Mouse (Mus musculus): ENCODE measurements around the gene Atcay. TPM values are rescaled to one million over a fixed set of nuclear protein-coding genes. Genes with fewer than 3 reads are reported as not detected.

The Atcay gene
- total and polyA plus RNA-seq, 3 experiments: 0.06 to 0.08 TPM; not detected in 1

DNA sequence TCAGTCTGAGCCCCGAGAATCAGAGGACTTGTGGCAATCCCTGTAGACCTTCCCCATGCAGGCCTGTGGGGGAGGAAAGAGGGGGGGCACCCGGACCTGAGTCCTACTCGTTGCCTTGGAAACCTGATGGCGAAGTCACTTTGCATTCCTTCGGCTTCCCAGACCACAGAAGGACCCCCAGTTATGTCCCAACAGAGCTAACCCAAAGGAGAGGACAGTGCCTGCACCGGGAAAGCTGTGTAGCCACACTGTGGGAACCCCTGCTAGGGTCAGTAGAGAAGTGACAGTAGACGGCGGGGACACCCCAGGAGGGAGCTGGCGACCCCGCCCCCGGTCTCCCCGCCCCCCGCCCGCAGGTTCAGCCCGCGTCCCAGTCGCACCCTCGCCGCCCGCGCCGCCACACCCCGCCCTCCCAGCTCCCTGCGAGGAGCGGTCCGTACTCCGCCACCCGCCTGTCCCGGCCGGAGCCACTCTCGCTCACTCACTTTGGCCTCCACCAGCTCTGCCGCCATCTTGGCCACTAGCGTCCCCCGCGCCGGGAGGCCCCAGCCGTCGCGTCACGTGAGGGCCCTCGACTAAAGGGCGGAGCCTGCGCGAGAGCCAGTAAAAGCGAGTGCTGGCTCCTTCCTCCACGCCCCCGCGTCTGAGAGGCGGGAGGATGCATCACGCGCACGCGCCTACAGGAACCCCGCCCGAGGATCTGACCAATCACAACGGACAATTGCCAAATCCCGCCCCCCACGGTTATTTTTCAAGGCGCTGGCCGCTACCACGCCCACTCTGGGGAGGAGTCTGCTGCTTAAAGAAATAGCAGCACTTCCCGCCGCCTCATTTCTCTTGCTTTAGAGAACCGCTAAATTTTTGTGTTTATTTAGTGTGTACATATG lies 63.2 kb downstream of the Atcay start, which contains the start of gene Pias4 (continued):
- peak; percentile 97 for TF ChIP-seq TCF12 (IDR thresholded peaks at IDR 0.05; ENCODE audit: low read depth, low read length)
- peak; percentile 91 for TF ChIP-seq TBP (conservative IDR thresholded peaks at IDR 0.05; ENCODE audit: low read depth, low read length)
- peak; percentile 47; the same call in 1 of the 2 replicates for TF ChIP-seq NELFE (IDR thresholded peaks at IDR 0.05; ENCODE audit: low read depth, low read length)

DNA sequence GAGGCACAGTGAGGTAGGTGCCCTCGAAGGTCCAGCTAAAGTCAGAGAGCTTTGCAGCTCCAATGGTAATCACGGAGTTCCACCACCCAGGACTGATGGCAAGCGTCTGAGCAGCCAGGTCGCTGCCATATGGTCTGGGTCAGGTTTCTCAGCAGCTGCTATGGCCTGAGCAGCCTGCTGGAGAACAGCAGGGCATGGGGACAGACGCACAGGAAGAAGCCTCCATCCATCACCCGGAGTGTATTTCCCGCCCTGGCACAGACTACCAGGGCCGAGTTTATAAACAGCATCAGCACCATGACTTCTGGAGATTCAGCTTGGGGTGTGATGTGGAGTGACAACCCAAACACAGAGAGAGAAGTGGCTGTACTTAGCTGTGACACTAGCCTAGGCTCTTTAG lies 65.5 kb downstream of the Atcay start:
- H3K9ac ChIP-seq (ENCODE audit: insufficient read depth, low read depth): no peak overlapping the region
- dilution Hi-C loops (cut with MboI; ENCODE audit: extremely low pct_ligation_motif_present, extremely low pct_unique_long_range_greater_than_20kb, low sequenced_read_pairs): no loop called here
- no peaks in the 10 kb centered on the region for H3K27me3 ChIP-seq (replicated peaks)
- in situ Hi-C loops (cut with MboI; ENCODE audit: low pct_ligation_motif_present, low pct_unique_long_range_greater_than_20kb, low sequenced_read_pairs): loop anchor here (10.0 kb wide), 1 partner anchor 240 kb away; no protein-coding TSS in a partner anchor
- H3K4me3 ChIP-seq (replicated peaks in 1 of 3; ENCODE audit: low read depth in 2 of 3, low read length in 2 of 3, poor library complexity in 1 of 3): no peak overlapping the region
- TF ChIP-seq JUN (IDR thresholded peaks at IDR 0.05; ENCODE audit: insufficient read depth, low read depth, low read length) (no peak), SIN3A (IDR thresholded peaks at IDR 0.05; ENCODE audit: low read length) (no peak), CHD2 (IDR thresholded peaks at IDR 0.05; ENCODE audit: low read length) (no peak), CHD1 (IDR thresholded peaks at IDR 0.05; ENCODE audit: low read depth, low read length) (no peak), ZMIZ1 (IDR thresholded peaks at IDR 0.05; ENCODE audit: low read depth, low read length) (no peak), USF1 (IDR thresholded peaks at IDR 0.05; ENCODE audit: low read depth, low read length) (no peak), EP300 (IDR thresholded peaks at IDR 0.05; ENCODE audit: low read length) (no peak), BHLHE40 (IDR thresholded peaks at IDR 0.05; ENCODE audit: low read depth, low read length) (no peak), ZKSCAN1 (IDR thresholded peaks at IDR 0.05; ENCODE audit: borderline replicate concordance, low read depth, low read length) (no peak), PAX5 (IDR thresholded peaks at IDR 0.05; ENCODE audit: low read length) (no peak), ZNF384 (IDR thresholded peaks at IDR 0.05; ENCODE audit: low read depth, low read length) (no peak), MAX (IDR thresholded peaks at IDR 0.05; ENCODE audit: low read length) (no peak), UBTF (IDR thresholded peaks at IDR 0.05; ENCODE audit: low read depth, low read length) (no peak), GABPA (IDR thresholded peaks at IDR 0.05; ENCODE audit: insufficient replicate concordance, low read depth, low read length) (no peak), HCFC1 (IDR thresholded peaks at IDR 0.05; ENCODE audit: low read depth, low read length) (no peak)
- H3K9me3 ChIP-seq (replicated peaks; ENCODE audit: low read length): no peaks in the 10 kb centered on the region
- DNase-seq (ENCODE audit: extremely low read depth): no peak
- H3K4me2 ChIP-seq (ENCODE audit: insufficient read depth, low read depth, poor library complexity, severe bottlenecking): no peak overlapping the region
- H3K79me2 ChIP-seq (replicated peaks; ENCODE audit: control insufficient read depth, extremely low read depth, insufficient read depth, poor library complexity, severe bottlenecking): peaks cover 41% of the 10 kb centered on the region
- peaks cover 35 to 74% of the 10 kb centered on the region in 2 experiments for H3K4me1 ChIP-seq (ENCODE audit: control insufficient read depth in 1 of 2, insufficient read depth in 2 of 2)
- no peak overlapping the region for H3K27ac ChIP-seq (ENCODE audit: insufficient read depth, low read depth)
- H3K36me3 ChIP-seq (replicated peaks in 1 of 2; ENCODE audit: control insufficient read depth in 1 of 2, insufficient read depth in 1 of 2, low read length in 1 of 2): peaks cover 22 to 51% of the 10 kb centered on the region in 2 experiments

Measured in CH12.LX (cell line).